Mouse (Mus musculus) intestine, embryonic 14.5 days (tissue): Measurements from ENCODE around the gene Cdc6. TPM values are rescaled to one million over a fixed set of nuclear protein-coding genes. Genes with fewer than 3 reads are reported as not detected.

Experiments
- ATAC-seq: fragments of 200-750 bp; cut with Nextera tagmentation; replicated peaks from 2 replicates; pipeline ENCODE4 v1.8.0; 2017; ENCODE audit warnings: low read depth, moderate number of reproducible peaks, moderate TSS enrichment, moderate library complexity; ENCODE audit not compliant: low FRiP score, low TSS enrichment
- DNase-seq: peaks from one replicate; pipeline ENCODE4 v3.0.0-alpha.2; 2018; ENCODE audit warnings: low spot score
- H3K27ac ChIP-seq: fragments of 300-500 bp; sonication (generic); 2 replicates; pipeline ENCODE4 v1.5.1; 2014; ENCODE audit warnings: low read depth, mild to moderate bottlenecking, control low read depth
- H3K27me3 ChIP-seq: fragments of 300-500 bp; sonication (generic); replicated peaks from 2 replicates; pipeline ENCODE4 v1.6.1; 2014; ENCODE audit warnings: low read length, control low read depth; ENCODE audit not compliant: control insufficient read depth, insufficient read depth
- H3K36me3 ChIP-seq: fragments of 300-500 bp; sonication (generic); 2 replicates; pipeline ENCODE4 v1.6.1; 2014; ENCODE audit warnings: low read length, control low read depth; ENCODE audit not compliant: control insufficient read depth, insufficient read depth
- H3K4me1 ChIP-seq: fragments of 300-500 bp; sonication (generic); replicated peaks from 2 replicates; pipeline ENCODE4 v1.6.1; 2014; ENCODE audit warnings: low read length, control low read depth, mixed read lengths; ENCODE audit not compliant: control insufficient read depth, insufficient read depth
- H3K4me2 ChIP-seq: fragments of 300-500 bp; sonication (generic); 2 replicates; pipeline ENCODE4 v1.6.1; 2014; ENCODE audit warnings: low read length
- H3K4me3 ChIP-seq: fragments of 300-500 bp; sonication (generic); 2 replicates; pipeline ENCODE4 v1.5.1; 2014; ENCODE audit warnings: low read depth, low read length, control low read depth, mixed read lengths
- H3K9ac ChIP-seq: fragments of 300-500 bp; sonication (generic); 2 replicates; pipeline ENCODE4 v1.6.1; 2014; ENCODE audit warnings: mild to moderate bottlenecking, low read length
- H3K9me3 ChIP-seq: fragments of 300-500 bp; sonication (generic); 2 replicates; pipeline ENCODE4 v1.6.1; 2016; ENCODE audit warnings: low read length, control low read depth; ENCODE audit not compliant: control insufficient read depth
- WGBS: fragments of 180-500 bp; shearing (Covaris S2); extraction: QIAGEN DNeasy Blood & Tissue Kit; methylation state at CpG from one replicate; pipeline ENCODE4 v1.1.7; 2014; 5-methylcytosine and 5-hydroxymethylcytosine counted together
- polyA plus RNA-seq: library from polyadenylated mRNA; unstranded; fragments of >200 nt; fragmentation: Nextera tagmentation; extraction: Ambion mirVana; gene quantifications from 2 replicates; pipeline ENCODE4 v1.2.1, GENCODE M21; 2014

Gene Cdc6
- polyA plus RNA-seq, 1 experiment from 2014 or later, result 32.9 TPM

GRCm38 (mm10) chr11:98949958-98950460, 42.4 kb downstream of the Cdc6 start:
- H3K36me3 ChIP-seq, result peaks cover 20% of the 10 kb centered on the region; the same call in 1 of the 2 replicates
- no peak overlapping the region for H3K4me3 ChIP-seq
- H3K9ac ChIP-seq, result no peak overlapping the region
- H3K4me1 ChIP-seq, result peaks cover 57% of the 10 kb centered on the region
- 92% methylated on average over 7 of the region's 7 CpGs for WGBS
- no peak overlapping the region for H3K27ac ChIP-seq
- H3K27me3 ChIP-seq, result no peaks in the 10 kb centered on the region
- no peak for ATAC-seq
- no peak for DNase-seq
- no peak overlapping the region for H3K4me2 ChIP-seq
- H3K9me3 ChIP-seq, result no peaks in the 10 kb centered on the region

- Histone ChIP-seq H3K4me3 (no peak overlapping the region), H3K27ac (peak overlapping the region; percentile 38; the same call in 1 of the 2 replicates), H3K9me3 (no peaks in the 10 kb centered on the region), H3K27me3 (no peaks in the 10 kb centered on the region), H3K9ac (no peak overlapping the region), H3K36me3 (peaks cover 20% of the 10 kb centered on the region; the same call in 1 of the 2 replicates), H3K4me1 (peaks cover 57% of the 10 kb centered on the region), H3K4me2 (no peak overlapping the region)
- ATAC-seq (no peak), DNase-seq (no peak)
- 82% methylated on average over 9 of the region's 9 CpGs for WGBS
Measured at GRCm38 (mm10) chr11:98950484-98950883, 42.9 kb downstream of the Cdc6 start.

GRCm38 (mm10) chr11:98951026-98951906, 43.7 kb downstream of the Cdc6 start:
- DNase-seq (no peak), ATAC-seq (no peak)
- H3K36me3 ChIP-seq, result peaks cover 20% of the 10 kb centered on the region; the same call in 1 of the 2 replicates
- H3K4me2 ChIP-seq, result no peak overlapping the region
- H3K4me3 ChIP-seq, result no peak overlapping the region
- H3K4me1 ChIP-seq, result peaks cover 59% of the 10 kb centered on the region
- WGBS, result 69% methylated on average over 16 of the region's 16 CpGs
- H3K9ac ChIP-seq, result no peak overlapping the region
- no peaks in the 10 kb centered on the region for H3K9me3 ChIP-seq
- peak overlapping the region; percentile 38 for H3K27ac ChIP-seq
- no peaks in the 10 kb centered on the region for H3K27me3 ChIP-seq

- H3K27me3 ChIP-seq, result no peaks in the 10 kb centered on the region
- no peak for DNase-seq
- H3K4me2 ChIP-seq, result no peak overlapping the region
- peaks cover 20% of the 10 kb centered on the region for H3K36me3 ChIP-seq
- no peak for ATAC-seq
- 81% methylated on average over 1 of the region's 1 CpGs for WGBS
- no peak overlapping the region for H3K27ac ChIP-seq
- H3K4me3 ChIP-seq, result no peak overlapping the region
- no peaks in the 10 kb centered on the region for H3K9me3 ChIP-seq
- peaks cover 57% of the 10 kb centered on the region for H3K4me1 ChIP-seq
- no peak overlapping the region for H3K9ac ChIP-seq
Measured at GRCm38 (mm10) chr11:98952111-98952510, 44.5 kb downstream of the Cdc6 start.

GRCm38 (mm10) chr11:98952736-98953135, 45.1 kb downstream of the Cdc6 start:
- Histone ChIP-seq H3K4me1 (peaks cover 52% of the 10 kb centered on the region), H3K4me2 (no peak overlapping the region), H3K9me3 (no peaks in the 10 kb centered on the region), H3K36me3 (peaks cover 22% of the 10 kb centered on the region), H3K4me3 (no peak overlapping the region), H3K27ac (0 out of 2 replicates have a peak overlapping the region, but pooled peaks have one; percentile 27), H3K27me3 (no peaks in the 10 kb centered on the region), H3K9ac (no peak overlapping the region)
- DNase-seq, result peak; percentile 50
- WGBS, result 51% methylated on average over 2 of the region's 2 CpGs
- no peak for ATAC-seq

- no peak overlapping the region for H3K4me2 ChIP-seq
- ATAC-seq, result peak; percentile 47
- H3K4me1 ChIP-seq, result peaks cover 50% of the 10 kb centered on the region
- H3K4me3 ChIP-seq, result no peak overlapping the region
- DNase-seq, result peak; percentile 53
- peak overlapping the region; percentile 83; the same call in 1 of the 2 replicates for H3K27ac ChIP-seq
- no peaks in the 10 kb centered on the region for H3K9me3 ChIP-seq
- WGBS, result 13% methylated on average over 2 of the region's 2 CpGs
- no peaks in the 10 kb centered on the region for H3K27me3 ChIP-seq
- no peak overlapping the region for H3K9ac ChIP-seq
- peaks cover 25% of the 10 kb centered on the region for H3K36me3 ChIP-seq
Measured at GRCm38 (mm10) chr11:98953361-98953760, 45.8 kb downstream of the Cdc6 start.

GRCm38 (mm10) chr11:98953835-98954320, 46.3 kb downstream of the Cdc6 start:
- Histone ChIP-seq H3K4me3 (no peak overlapping the region), H3K4me2 (peak overlapping the region; percentile 40), H3K4me1 (peaks cover 52% of the 10 kb centered on the region), H3K36me3 (peaks cover 25% of the 10 kb centered on the region), H3K9me3 (no peaks in the 10 kb centered on the region), H3K9ac (no peak overlapping the region), H3K27me3 (no peaks in the 10 kb centered on the region), H3K27ac (peak overlapping the region; percentile 83)
- WGBS, result 19% methylated on average over 13 of the region's 13 CpGs
- ATAC-seq (no peak), DNase-seq (no peak)

- peak overlapping the region; percentile 40 for H3K4me2 ChIP-seq
- peaks cover 25% of the 10 kb centered on the region for H3K36me3 ChIP-seq
- peaks cover 55% of the 10 kb centered on the region for H3K4me1 ChIP-seq
- peak overlapping the region; percentile 83 for H3K27ac ChIP-seq
- peak; percentile 92 for DNase-seq
- H3K27me3 ChIP-seq, result no peaks in the 10 kb centered on the region
- H3K4me3 ChIP-seq, result no peak overlapping the region
- WGBS, result 1% methylated on average over 10 of the region's 10 CpGs
- peak; percentile 51 for ATAC-seq
- no peaks in the 10 kb centered on the region for H3K9me3 ChIP-seq
- H3K9ac ChIP-seq, result no peak overlapping the region
Measured at GRCm38 (mm10) chr11:98954373-98954772, 46.8 kb downstream of the Cdc6 start.
